Mouse (Mus musculus) 3134 (cell line): ENCODE data around the gene Dscam.

ENCODE experiments used
- DNase-seq: peaks from one replicate; pipeline ENCODE4 v3.0.0-alpha.2; 2011; ENCODE audit warnings: low spot score; ENCODE audit not compliant: insufficient read length; ENCODE audit errors: extremely low read depth

The Dscam gene

DNA sequence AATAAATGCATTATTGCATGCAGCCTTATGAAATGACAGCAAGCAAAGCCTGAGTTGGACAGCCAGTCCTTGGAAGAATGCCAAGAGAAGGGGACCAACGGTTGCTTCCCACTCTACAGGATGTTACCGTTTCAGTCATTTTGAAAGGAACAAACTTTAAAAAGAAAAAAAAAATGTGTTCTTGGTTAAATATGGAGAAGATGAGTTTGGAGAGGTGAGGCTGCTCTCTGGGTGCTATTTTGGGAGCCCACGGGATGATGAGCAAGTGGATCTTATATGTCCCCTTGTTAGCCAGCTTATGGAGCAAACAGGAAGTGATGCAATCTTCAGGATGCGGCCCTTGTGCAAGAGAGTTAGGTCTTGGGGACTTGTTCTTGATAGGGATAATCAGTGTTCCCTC lies 60.5 kb downstream of the Dscam start:
- no peak for DNase-seq

DNA sequence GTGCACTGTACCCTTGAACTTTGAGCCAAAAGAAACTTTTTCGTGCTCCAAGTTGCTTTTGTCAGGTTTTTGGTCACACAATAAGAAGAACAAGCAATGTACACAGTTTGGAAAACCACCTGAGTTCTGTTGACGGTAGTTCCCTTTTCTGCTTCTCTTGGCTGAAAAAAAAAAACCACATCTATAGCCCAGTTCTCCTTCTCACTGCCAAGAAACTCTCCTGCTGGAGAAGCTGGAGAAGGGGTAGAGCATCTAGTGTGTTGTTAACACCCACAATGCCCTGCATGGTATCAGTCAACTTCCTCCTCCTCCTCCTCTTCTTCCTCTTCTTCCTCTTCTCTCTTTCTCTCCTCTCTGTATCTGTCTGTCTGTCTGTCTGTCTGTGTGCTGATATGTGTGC lies 65.3 kb downstream of the Dscam start:
- DNase-seq, result no peak

DNA sequence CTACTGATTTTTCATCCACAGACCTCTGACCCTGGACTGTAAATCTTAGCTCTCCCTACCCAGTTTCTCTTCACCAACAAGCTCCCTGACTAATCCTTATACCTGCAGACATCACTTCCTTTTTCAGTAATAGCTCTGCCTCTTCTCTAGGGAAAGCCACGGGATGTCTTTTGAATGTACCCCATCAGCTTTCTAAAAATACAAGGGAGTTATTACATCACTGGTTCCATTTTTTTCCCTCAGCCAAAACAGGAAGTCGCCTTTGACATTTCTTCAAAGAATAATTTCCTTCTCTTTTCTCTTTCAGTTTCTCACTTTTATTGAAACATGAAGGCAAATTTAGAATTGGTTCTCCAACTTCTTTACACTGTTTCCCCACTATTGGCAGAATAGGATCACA lies 67.5 kb downstream of the Dscam start:
- no peak for DNase-seq

DNA sequence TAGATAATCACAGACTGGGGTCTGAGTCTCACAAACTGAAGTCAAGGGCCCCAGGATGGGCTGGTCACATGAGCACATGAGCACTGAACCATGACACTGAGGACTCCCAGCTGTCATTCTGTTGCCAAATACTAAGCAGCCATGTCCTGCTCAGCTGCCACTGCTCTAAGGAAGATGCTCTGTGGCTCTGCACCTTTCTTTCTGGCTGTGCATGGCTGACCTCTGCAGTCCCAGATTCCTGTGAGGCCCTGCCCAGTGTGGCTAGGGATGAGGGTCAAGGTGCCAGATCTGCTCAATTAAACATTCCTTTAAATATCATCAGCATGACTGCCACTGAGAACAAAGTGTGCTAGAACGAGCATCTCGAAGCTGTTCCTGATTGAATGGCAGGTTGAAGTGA lies 70.5 kb downstream of the Dscam start:
- no peak for DNase-seq

DNA sequence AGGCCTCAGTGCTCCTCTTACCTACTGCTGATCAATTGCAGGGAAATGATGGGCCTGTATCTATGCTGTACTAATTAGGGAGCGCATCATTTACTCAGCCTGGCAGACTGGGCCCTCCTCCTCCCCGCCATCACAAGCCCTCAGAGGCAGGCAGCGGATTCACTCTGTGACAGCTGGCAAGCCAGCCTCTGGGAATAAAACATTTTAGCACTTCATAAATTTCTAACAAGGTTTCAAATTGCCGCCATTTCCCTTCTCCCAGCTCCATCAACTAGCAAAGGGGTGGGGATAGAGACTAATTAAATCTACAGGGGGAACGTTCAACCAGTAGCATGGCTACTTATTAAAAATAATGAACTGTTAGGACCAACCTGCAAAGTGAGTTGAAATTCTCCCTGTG lies 72.0 kb downstream of the Dscam start:
- no peak for DNase-seq

DNA sequence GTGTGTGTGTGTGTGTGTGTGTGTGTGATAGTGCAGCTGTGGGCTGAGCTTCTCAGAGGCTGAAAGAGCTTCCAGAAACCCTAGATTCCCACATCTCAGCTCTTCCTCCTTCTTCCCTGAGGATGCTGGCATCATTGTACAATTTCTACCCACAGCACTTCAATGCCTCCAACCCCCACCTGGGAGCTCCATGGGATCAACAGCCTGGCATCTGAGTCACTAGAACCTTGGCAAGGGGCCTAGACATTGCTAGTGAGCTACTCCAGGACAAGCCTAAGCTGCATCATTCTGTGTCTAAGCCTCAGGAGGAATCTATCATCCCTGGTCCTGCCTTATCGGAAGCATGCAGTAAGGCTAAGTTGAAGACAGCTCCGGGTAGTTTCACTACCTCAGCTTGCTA lies 73.8 kb downstream of the Dscam start:
- peak; percentile 1 for DNase-seq

DNA sequence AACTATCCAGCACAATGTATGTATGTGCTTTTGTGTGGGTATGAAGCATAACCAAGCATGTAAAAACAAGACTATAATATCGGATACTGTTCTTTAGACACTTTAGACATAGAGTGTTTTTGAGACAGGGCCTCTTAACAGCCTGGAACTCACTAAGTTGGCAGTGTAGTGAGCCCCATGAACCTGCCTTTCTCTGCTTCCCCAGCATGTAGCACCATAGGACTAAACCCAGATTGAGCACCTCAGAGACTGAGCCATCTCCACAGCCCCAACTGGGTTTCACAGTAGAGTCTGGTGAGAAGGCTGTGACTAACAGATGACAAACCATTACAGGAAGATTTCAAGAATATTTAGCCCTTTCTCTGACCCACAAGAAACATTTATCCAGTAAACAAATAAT lies 75.1 kb downstream of the Dscam start:
- no peak for DNase-seq

DNA sequence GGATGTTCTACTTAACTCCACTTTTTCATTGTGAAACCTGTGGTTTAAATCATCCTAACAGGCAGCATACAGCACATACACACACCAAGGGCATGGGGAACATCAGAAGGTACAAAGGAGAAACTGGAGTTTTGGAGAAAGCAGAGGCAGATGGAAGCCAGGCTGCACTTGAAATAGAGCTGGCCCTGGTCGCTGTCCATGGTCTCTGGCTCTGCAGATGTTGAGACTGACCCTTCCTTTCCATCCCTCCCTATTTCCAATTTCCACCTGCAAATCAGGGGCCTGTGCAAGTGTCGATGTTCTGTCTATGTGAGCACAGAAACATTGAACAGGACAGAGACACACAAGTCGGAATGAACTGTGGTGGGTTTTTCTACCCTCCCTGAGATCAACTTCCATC lies 81.2 kb downstream of the Dscam start:
- no peak for DNase-seq

DNA sequence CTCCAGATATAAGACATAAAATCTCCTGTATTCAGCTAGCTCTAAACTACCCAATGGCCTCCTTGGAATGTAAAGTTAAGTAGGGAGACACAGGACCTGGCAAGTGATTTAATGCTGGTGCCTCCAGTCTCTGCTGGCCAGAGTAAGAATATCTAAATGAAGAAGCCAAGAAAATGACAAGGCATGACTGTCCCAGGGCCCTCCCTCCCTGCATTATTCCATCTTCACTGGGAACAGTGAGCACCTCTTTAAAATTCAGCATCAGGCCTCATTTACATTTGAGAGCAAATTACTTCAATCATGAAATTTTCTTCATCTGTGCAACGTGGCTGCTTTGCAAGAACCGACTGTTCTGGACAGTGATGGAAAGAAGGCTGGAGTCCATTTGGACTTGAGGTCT lies 86.9 kb downstream of the Dscam start:
- no peak for DNase-seq

DNA sequence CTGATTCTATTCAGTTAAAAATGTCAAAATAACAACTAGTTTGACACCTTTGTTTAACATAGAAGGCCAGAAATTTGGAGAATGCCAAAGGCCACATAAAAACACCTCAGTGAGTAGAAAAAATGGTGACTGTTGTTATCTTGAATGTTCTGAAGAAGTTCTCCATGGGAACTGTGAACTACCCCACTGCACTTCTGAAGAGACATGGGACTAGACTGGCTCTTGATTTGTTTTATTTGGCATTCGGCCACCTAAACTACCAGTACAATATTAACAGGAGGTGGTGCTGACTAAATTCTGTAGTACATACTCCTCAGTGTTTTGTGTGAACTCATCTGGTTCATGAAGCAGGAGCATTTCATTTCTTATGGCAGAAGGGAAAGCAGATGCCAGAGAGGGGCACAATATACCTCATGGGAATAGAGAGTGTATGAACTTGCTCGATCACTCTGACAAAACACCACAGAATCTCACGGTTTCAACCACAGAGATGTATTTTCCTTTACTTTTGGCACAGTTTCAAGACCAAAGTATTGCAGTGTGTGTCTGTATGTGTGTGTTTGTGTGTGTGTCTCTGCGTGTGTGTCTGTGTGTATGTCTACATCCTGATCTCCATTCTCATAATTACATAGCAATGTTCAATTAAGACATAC lies 94.5 kb downstream of the Dscam start:
- no peak for DNase-seq

DNA sequence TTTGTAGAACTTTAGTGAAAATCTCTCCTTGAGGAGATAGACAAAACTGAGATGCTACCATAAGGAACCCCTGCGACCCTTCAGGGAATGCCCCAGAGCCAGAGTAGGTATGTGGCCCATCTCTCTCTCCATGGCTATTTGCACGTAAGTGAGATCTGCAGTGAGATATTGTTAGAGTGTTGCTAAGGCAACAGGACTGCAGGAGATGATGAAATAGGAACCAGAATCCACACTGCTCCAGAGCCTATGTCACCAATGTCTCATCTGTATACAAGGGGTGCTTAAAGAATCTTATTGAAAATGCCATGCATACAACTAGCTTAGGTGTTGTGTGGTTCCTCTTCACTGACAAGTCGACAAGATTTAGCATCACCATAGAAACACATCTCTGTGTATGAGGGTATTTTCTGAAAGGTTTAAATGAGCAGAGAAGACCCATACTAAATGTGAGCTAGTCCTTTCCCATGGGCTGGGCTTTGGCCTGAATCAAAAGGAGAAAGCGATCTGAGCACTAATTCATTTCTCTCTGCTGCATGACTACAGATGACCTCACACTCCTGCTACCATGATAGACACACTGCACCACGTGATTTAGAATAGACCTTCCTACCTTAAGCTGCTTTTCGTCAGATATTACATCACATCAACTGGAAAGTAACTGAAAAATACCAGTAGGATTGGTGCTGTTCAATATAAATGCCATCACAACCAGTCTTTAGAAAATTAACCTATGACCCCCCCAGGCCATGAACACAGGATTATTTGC lies 95.2 kb downstream of the Dscam start:
- DNase-seq, result no peak

DNA sequence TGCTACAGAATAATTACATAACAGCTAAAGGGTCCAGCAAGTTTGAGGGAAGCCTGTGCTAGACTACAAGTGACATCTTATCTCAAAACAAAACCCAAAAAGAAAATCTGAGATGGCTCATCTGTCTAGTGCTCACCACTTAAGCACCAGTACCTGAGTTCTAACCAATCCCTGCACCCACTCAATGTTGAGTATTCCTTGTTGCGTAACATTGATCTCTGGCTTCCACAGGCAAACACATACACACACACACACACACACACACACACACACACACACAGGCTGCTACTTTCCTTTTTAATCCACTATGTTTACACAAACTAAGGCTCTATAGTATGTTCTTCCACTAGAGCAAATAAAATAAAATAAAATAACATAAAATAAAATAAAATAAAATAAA lies 96.7 kb downstream of the Dscam start:
- no peak for DNase-seq

DNA sequence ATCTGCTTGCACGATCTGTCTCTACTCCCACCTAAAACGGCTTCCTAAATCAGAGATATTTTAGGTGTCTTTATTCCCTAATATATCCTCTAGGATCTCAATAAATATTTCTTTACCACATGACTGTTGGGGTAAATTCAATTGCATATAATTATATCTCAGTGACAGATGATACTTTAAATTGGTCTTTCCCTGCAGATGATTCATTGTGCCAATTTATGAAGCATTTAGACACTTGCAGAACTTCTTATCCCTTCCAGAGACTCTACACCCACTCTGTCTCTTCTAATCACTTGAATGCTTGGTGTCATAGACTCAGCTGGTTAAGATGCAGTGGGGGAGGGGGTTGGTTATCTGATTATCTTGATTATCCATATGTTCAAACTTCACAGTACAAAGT lies 97.9 kb downstream of the Dscam start:
- DNase-seq, result no peak

DNA sequence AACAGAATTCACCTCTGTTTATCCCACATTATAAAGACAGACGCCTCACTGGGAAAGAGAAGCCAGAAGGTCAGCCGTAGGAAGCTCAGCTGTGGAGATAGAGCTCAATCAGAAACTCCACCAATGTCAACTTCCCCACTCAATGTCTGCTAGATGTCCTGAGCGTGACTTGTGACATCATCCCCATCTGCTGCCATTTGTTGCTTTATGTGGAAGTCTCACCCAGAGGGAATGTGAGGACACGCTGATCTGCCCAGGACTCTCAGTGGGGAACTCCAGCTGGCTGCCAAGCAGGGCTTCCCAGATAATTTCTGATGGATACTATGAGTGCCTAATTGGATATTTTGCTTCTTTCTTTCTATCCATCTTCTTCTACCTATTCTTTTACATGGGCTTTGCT lies 103.7 kb downstream of the Dscam start:
- no peak for DNase-seq

DNA sequence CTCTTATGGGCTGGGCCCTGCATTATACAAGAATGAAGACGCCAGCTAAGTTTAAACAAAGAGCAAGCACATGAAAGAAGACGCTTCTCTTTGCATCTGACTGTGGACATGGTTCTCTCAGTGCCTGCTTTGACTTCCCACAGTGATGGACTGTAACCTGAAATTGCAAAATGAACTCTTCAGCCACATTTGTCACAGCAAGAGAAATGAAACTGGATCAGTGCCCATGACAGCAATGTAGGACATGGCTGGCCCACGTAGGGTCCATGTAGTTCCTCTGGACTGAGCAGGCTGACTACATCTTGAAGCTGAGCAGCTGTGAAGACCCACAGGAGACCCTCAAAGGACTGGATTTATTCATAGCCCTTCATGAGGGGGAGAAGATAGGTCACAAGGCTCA lies 108.3 kb downstream of the Dscam start:
- DNase-seq, result no peak

DNA sequence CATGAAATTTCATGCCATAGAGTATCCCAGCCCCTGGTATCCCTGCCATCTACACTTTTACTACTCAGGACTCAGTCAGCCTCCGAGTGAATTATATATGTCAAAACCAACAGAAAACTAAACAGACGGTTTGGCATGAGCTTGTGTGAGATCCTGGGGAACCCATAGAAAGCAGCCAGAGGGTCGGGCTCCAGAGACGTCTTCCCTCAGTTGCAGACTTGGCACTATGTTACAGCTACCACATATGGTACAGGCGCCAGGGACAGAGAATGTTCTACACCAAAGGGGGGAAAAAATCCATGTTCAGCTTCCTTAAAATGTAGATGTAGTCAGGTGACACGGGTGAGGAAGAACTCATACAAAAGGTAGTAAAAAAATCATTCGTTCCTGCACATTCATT lies 109.2 kb downstream of the Dscam start:
- DNase-seq, result no peak

DNA sequence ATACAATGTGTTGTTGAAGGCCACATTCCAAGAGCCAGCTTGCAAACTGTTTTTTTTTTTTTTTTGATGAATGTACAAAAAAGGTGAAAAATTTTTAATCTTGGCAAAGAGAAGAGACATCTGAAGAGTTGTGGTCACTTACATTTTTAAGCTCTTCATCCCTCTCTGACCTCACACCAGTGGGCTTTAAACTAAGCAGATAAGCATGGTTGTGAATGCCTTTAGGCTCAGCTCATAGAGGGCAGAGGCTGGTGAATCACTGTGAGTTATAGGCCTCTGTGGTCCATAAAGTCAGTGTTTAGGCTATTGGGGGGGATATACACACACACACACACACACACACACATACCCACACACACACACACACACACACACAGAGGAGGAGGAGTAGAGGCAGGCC lies 109.8 kb downstream of the Dscam start:
- no peak for DNase-seq

DNA sequence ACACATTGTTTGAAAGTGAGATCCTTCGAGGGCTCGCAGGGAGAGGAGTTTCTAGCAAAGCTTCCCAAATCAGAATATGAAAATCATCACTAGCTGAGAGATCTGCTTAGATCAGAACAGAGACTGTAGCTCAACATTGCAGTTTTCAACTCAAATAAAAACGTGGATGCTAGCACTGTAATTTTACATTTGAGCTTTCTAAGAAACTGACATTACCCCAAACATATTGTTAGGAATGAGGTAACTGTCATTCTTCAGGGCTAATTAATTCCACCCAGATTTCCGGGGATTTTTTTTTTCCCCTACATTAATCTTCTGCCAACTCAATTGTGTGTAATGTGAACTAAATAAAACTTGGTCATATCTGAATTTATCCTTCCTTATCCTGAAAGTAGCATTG lies 110.3 kb downstream of the Dscam start:
- DNase-seq, result no peak

DNA sequence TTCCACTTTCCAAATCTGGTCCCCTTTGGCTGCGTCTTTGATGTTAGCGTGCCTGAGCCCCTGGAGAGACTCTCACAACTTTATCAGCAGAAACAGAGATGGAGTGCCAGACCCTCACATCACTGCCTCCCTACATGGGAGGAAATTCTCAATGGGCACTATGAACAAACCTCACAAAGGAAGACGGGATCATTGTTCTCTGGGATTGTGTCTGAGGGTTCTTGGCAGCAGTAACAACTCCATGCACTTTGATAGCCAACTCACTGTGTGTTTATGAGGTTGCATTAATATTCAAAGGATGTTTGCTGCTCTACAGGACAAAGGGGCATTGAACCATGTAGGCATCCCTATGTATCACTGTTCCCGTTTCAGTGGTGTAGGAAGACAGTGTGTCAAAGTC lies 135.3 kb downstream of the Dscam start:
- DNase-seq, result no peak

DNA sequence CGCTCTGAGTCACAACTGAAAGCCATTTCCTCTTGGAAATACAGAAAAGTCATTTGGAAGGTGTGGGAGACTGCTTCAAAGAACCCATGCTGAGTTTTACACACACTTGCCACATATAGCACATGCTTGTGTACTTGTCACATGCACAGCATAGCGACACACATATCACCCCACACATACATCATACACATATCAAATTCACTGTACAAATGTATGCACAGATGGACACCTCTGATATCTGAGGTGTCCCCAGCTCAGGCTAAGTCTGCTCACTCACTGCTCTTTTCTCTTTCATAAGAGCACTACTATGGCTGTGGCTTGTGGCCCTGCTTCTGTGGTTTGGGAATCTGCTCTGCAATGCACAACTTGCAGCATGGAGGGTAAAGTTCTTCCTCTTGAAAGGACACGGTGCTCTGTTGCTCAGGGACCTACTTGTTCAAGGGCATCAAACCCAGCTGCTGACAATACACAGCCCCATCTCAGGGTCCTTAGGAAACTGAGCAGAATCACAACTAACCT lies 137.0 kb downstream of the Dscam start:
- no peak for DNase-seq

DNA sequence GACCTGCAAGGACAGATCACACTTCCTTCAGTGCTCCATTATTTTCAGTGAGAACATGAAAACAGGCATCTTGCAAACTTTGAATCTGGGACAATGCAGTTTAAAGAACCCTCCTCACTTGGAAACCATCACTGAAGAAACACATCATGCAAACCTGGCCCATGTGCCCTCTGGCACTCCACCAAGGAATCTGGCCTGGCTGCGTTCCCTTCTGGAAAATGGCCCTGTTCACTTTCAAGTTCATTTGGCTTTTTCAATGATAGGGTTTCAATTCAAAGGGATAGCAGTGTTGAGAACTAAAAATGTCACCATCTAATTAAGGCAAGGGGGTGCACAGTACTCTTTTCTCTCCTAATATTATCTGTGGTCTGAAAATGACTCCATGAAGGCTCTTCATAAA lies 142.9 kb downstream of the Dscam start:
- DNase-seq, result no peak

DNA sequence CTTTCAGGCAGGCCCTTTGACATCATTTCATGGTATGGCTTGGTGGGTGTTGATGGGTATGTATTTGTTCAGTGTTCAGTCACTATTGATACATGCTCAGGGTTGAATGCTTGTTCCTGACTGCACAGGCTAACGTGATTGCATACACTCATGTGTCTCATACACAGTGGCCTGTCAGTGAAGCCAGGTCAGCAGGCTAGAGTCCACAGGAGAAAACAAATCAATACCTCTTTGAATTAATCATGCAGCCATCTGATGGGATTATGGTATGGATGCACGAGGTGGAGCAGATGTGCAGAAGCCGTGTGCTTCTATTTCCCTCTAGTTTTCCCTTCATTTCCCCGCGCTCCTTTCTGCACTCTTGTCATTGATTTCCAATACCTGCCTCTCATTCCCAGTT lies 143.7 kb downstream of the Dscam start:
- DNase-seq, result no peak
